Mouse (Mus musculus) myocyte (in vitro differentiated cells): ENCODE measurements at regions not wholly inside any gene's neighbourhood (a gene's known extent, or its start where the extent isn't known, plus 50 kb on each side); places are given as distances from the start of the nearest gene placed in this dataset.

Source experiments
- E2F4 ChIP-seq: IDR thresholded peaks from one replicate; pipeline ENCODE4 v1.6.1; 2011; ENCODE audit warnings: mild to moderate bottlenecking, control low read depth, moderate library complexity; ENCODE audit not compliant: insufficient read depth
- MYOD1 ChIP-seq, 3 experiments: IDR thresholded peaks; one replicate each; pipeline ENCODE4 v1.6.1; 2011; ENCODE audit warnings: control low read depth in 2 of 3, low read depth in 2 of 3, mild to moderate bottlenecking in 2 of 3, moderate library complexity in 1 of 3; ENCODE audit not compliant: insufficient read length in 2 of 3, control insufficient read depth in 1 of 3
- POLR2A ChIP-seq: IDR thresholded peaks from one replicate; pipeline ENCODE4 v1.6.1; 2011; ENCODE audit warnings: low read depth, mild to moderate bottlenecking, control low read depth, moderate library complexity; ENCODE audit not compliant: insufficient read length
- POLR2AphosphoS2 ChIP-seq: IDR thresholded peaks from one replicate; pipeline ENCODE4 v1.6.1; 2011; ENCODE audit warnings: low read depth, control low read depth; ENCODE audit not compliant: insufficient read length
- TCF12 ChIP-seq: IDR thresholded peaks from one replicate; pipeline ENCODE4 v1.6.1; 2011; ENCODE audit warnings: mild to moderate bottlenecking, control low read depth; ENCODE audit not compliant: poor library complexity, insufficient read depth, severe bottlenecking

- TF ChIP-seq POLR2A, result no peak
- TF ChIP-seq POLR2AphosphoS2, result no peak
- no peak for TF ChIP-seq TCF12
- TF ChIP-seq E2F4, result no peak
- TF ChIP-seq MYOD1 (IDR thresholded peaks at IDR 0.05; ENCODE audit: control insufficient read depth in 1 of 3, insufficient read length in 2 of 3, low read depth in 2 of 3), result no peak
These were observed 133.2 kb downstream of the Tcp10c start for GRCm38 (mm10) chr17:13487291-13488215.
